Mouse (Mus musculus): Measurements from ENCODE around the gene Rasl2-9. TPM values are rescaled to one million over a fixed set of nuclear protein-coding genes. Genes with fewer than 3 reads are reported as not detected.

The Rasl2-9 gene
- total RNA-seq, 1 experiment from 2014 or later: not detected

- no peak for ATAC-seq (replicated peaks in 1 of 2; ENCODE audit: insufficient read depth in 1 of 2, low FRiP score in 2 of 2, low TSS enrichment in 1 of 2, low read depth in 1 of 2, poor library complexity in 2 of 2, severe bottlenecking in 2 of 2)
Observed at GRCm38 (mm10) chr7:5085512-5085911, 40.2 kb downstream of the Rasl2-9 start.

GRCm38 (mm10) chr7:5083325-5084105 lies 42.2 kb downstream of the Rasl2-9 start:
- no peak for ATAC-seq (replicated peaks in 1 of 2; ENCODE audit: insufficient read depth in 1 of 2, low FRiP score in 2 of 2, low TSS enrichment in 1 of 2, low read depth in 1 of 2, poor library complexity in 2 of 2, severe bottlenecking in 2 of 2)

GRCm38 (mm10) chr7:5081939-5082338 lies 43.8 kb downstream of the Rasl2-9 start:
- ATAC-seq (replicated peaks in 1 of 2; ENCODE audit: insufficient read depth in 1 of 2, low FRiP score in 2 of 2, low TSS enrichment in 1 of 2, low read depth in 1 of 2, poor library complexity in 2 of 2, severe bottlenecking in 2 of 2): no peak

DNA sequence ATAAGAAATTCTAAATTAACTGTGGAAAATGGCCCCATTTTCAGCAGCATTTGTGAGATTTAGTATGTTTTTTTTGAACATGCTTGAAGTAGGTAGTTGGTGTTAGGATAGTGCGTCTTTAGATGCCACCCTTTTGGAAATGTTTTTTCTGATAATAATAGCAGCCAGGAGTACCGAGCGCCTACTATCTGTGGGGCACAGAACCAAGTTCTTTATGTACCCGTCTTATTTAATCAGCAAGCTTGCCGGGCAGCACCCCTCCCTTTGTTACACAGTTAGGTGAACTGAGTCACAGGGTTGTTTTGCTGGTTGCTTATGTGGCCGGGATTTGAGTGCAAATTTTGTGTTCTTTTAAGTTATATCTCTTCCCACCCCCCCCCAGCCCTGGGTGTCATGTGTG lies 44.5 kb downstream of the Rasl2-9 start:
- no peak for ATAC-seq (replicated peaks in 1 of 2; ENCODE audit: insufficient read depth in 1 of 2, low FRiP score in 2 of 2, low TSS enrichment in 1 of 2, low read depth in 1 of 2, poor library complexity in 2 of 2, severe bottlenecking in 2 of 2)

DNA sequence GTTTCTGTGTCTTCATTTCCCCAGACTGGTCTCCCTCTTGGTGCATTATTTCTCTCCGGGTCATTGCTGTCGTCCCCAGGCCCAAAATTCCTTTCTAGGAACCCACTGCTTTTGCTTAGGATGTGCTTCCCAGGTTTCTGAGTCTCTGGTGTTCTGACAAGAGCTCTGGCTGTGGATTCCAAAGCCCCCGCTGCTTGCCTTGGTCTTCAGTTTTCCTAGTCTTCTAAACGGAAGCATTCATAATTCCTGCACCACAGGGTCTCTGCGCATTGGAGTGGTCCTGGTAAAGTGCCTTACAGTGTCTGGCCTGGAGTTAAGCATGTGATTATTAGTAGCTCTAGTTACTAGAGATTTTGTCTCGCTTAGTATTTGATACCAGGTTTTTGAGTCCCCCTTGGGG lies 44.9 kb downstream of the Rasl2-9 start:
- ATAC-seq (replicated peaks in 1 of 2; ENCODE audit: insufficient read depth in 1 of 2, low FRiP score in 2 of 2, low TSS enrichment in 1 of 2, low read depth in 1 of 2, poor library complexity in 2 of 2, severe bottlenecking in 2 of 2): no peak

DNA sequence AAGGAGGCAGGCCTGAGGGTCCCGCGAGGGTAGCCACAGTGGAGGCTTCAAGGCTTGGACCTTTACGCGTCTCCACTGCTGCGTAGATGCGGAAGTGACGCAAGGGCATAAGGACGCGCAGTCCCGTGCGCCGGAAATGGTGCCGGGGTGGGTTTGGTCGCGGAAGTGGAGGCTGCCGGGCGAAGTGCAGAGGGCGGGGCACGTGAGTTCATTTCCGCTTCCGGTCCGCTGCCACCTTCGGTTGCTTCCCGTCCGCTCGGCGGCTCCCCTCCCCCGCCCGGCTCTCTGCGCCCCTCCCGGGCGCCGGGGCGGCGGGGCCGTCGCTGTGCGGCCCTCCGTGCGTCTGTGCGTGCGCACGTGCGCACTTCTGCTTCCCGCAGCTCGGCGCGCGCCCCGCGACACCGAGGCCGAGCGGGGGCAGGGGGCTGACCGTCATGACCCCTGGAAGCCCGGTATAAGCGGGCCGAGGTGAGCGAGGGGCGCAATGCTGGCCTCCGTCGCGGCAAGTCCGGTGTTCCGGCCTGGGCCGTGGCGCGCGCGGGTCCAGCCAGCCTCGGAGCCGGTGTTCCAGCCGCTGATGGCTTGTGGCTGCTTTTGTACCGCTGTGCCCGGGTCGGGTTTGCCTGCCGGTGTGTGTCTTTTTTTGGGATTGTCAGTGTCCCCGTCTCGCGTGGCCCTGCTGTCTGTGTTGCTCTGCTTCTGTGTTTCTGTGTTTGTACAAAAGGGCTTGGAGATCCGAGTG lies 45.6 kb downstream of the Rasl2-9 start, which contains the start of gene Epn1:
TSS of gene Epn1 (plus strand) at position 226 of the 742 bp plus-strand sequence.
- peak; percentile 96 to 99 for ATAC-seq (replicated peaks in 1 of 2; ENCODE audit: insufficient read depth in 1 of 2, low FRiP score in 2 of 2, low TSS enrichment in 1 of 2, low read depth in 1 of 2, poor library complexity in 2 of 2, severe bottlenecking in 2 of 2)

- ATAC-seq (replicated peaks in 1 of 2; ENCODE audit: insufficient read depth in 1 of 2, low FRiP score in 2 of 2, low TSS enrichment in 1 of 2, low read depth in 1 of 2, poor library complexity in 2 of 2, severe bottlenecking in 2 of 2): peak in 1 of 2 experiments; percentile 1; a peak in 1 of 4 replicates
Observed at GRCm38 (mm10) chr7:5079365-5080009, 46.3 kb downstream of the Rasl2-9 start.

DNA sequence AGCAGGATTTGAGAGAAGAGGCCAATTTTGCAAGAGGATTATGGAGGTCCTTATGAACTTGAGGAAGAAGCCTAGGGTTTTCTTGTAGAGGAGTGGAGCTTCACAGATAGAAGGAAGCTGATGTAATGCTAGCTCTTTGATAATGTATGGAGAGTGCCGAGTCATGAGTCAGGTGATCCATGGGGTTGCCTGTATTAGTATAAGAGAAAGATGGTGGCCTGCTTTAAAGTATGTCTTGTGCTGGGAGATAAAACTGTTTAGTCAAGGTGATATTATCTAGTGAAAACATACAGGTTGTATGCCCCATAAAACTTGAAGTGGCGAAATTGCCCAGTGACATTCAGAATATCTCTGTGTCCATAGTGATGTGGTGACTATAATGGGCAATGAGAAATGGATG lies 48.8 kb downstream of the Rasl2-9 start:
- no peak for ATAC-seq (replicated peaks in 1 of 2; ENCODE audit: insufficient read depth in 1 of 2, low FRiP score in 2 of 2, low TSS enrichment in 1 of 2, low read depth in 1 of 2, poor library complexity in 2 of 2, severe bottlenecking in 2 of 2)

DNA sequence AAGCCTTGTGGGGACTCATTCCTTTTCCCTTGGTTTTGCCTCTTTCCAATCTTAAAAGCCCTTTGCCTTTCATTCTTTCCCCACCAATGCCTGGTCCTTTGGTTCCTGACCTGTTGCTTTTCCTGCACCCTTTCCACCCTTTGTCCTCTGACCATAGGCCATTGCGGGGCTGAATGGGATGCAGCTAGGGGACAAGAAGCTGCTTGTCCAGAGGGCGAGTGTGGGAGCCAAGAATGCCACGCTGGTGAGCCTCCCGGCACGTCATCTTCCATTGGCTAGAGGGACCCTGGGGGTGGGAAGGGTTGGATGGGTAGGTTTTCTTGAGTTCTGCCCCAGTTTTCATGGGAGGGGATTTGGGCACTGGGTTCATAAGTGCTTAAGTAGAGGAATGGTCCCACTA lies 50.8 kb downstream of the Rasl2-9 start:
- no peak for ATAC-seq (replicated peaks in 1 of 2; ENCODE audit: insufficient read depth in 1 of 2, low FRiP score in 2 of 2, low TSS enrichment in 1 of 2, low read depth in 1 of 2, poor library complexity in 2 of 2, severe bottlenecking in 2 of 2)

Other genes with a start within 250 kb of the Rasl2-9 start
- gene Isoc2a, start 248.8 kb downstream of the Rasl2-9 start, total RNA-seq (2017): 7.1 and 9.0 TPM in 2 replicates
- not detected in 2 replicates for gene Gm36210, start 219.4 kb downstream of the Rasl2-9 start, total RNA-seq (2017)
- 2.2 and 3.2 TPM in 2 replicates for gene Zfp628, start 210.7 kb downstream of the Rasl2-9 start, total RNA-seq (2017)
- not detected in 2 replicates for gene Nat14, start 203.9 kb downstream of the Rasl2-9 start, total RNA-seq (2017)
- gene Ssc5d, start 200.2 kb downstream of the Rasl2-9 start, total RNA-seq (2017): not detected in 2 replicates
- not detected in 2 replicates for gene Sbk2, start 161.5 kb downstream of the Rasl2-9 start, total RNA-seq (2017)
- gene Sbk3, start 154.8 kb downstream of the Rasl2-9 start, total RNA-seq (2017): not detected in 2 replicates
- gene Zfp579, start 129.8 kb downstream of the Rasl2-9 start, total RNA-seq (2017): 5.7 and 6.6 TPM in 2 replicates
- 3.0 and 12.6 TPM in 2 replicates for gene Zfp524, start 111.5 kb downstream of the Rasl2-9 start, total RNA-seq (2017)
- 25.6 and 32.0 TPM in 2 replicates for gene Fiz1, start 111.3 kb downstream of the Rasl2-9 start, total RNA-seq (2017)
- gene Gm44973, start 110.5 kb downstream of the Rasl2-9 start, total RNA-seq (2017): 0.31 TPM in 1 of 2 replicates, not detected in the other
- 13.9 and 14.0 TPM in 2 replicates for gene Zfp865, start 105.6 kb downstream of the Rasl2-9 start, total RNA-seq (2017)
- gene Ccdc106, start 105.4 kb downstream of the Rasl2-9 start, total RNA-seq (2017): not detected in 2 replicates
- 1.3 TPM in 1 of 2 replicates, not detected in the other for gene 4632433K11Rik, start 91.8 kb downstream of the Rasl2-9 start, total RNA-seq (2017)
- 3.9 and 5.9 TPM in 2 replicates for gene Zfp784, start 87.5 kb downstream of the Rasl2-9 start, total RNA-seq (2017)
- gene Zfp580, start 74.4 kb downstream of the Rasl2-9 start, total RNA-seq (2017): 2.1 and 2.4 TPM in 2 replicates
- 229 and 261 TPM in 2 replicates for gene U2af2, start 63.8 kb downstream of the Rasl2-9 start, total RNA-seq (2017)
- gene Epn1, start 45.7 kb downstream of the Rasl2-9 start, total RNA-seq (2017): 25.7 and 38.2 TPM in 2 replicates
- not detected in 2 replicates for gene Rfpl4, start 9.0 kb downstream of the Rasl2-9 start, total RNA-seq (2017)
- gene Vmn1r55, start 23.7 kb upstream of the Rasl2-9 start, total RNA-seq (2017): not detected in 2 replicates
- gene Vmn1r56, start 70.8 kb upstream of the Rasl2-9 start, total RNA-seq (2017): not detected in 2 replicates
- not detected in 2 replicates for gene Vmn1r57, start 92.5 kb upstream of the Rasl2-9 start, total RNA-seq (2017)
- not detected in 2 replicates for gene Gm5065, start 224.6 kb upstream of the Rasl2-9 start, total RNA-seq (2017)
- gene Nlrp2, start 225.1 kb upstream of the Rasl2-9 start, total RNA-seq (2017): not detected in 2 replicates

Data from hematopoietic stem cell, adult 5-6 weeks (primary cell).